Mouse (Mus musculus) lung, postnatal 14 days (tissue): ENCODE results near the gene Gcgr.
A peak's percentile ranks its signal among the peaks of the same experiment; 100 is the strongest.
"Not testable (repeated sequence)": the region's sequence is repeated elsewhere in the genome, so short reads cannot be mapped to it uniquely, and the experiment has no call there.

Experiments
- DNase-seq: peaks from one replicate; pipeline ENCODE4 v3.0.0; 2021

Gene Gcgr

DNA sequence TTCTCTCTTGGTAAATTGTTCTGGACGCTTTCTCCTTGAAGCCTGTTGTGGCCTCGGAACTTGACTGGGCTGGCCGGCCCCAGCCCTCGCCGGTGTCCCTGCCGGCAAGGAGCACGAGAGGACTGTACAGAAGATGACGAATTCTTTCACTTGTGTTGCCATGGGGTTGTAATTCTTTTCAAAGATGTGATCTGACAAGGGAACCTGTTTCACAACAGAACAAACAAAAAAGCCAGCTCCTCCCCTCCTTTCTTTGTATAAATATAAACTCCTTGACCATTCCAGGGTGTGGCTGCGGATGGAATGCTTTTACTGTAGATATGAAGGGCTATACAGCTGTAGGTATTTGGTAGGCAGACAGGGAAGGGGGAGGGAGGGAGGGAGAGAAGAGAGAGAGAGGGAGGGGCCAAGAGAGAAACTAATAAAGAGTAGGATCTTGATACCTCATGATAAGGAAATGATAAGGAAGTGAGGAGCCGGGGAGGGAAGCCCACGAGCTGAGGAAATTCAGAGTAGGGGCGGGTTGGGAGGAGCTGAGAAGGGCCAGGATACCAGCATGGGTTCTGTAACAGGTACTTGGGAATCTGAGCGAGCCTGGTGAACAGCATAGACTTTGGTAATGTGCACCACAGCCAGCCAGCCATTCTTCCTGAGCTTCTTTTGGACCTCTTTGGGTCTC lies 22.7 kb upstream of the Gcgr start:
- no peak for DNase-seq

DNA sequence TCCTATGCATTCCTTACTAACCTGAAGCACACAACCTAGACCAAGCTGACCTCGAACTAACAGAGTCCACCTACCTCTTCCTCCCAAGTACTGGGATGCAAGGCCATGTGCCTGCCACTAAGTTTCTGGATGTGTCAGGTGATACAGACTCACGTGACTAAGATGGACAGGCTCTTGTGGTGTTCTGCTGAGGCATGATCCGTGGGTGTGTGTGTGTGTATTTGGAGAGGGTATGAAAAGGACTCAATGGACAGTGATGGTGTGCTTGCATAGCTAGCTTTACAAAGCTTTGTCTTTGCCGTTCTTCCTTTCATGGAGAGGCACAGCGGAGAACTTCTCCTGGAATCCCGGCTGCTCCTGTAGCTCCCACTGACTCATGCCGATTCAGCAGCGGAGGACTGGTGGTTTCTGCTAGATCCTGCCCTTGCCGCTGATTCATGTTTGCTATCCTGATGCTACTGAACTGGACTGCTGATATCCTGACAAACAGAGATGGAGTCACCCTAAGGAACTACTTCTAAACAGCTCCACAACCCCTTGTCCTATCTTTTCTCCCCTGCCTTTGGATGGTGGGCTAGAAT lies 22.1 kb upstream of the Gcgr start:
- DNase-seq, result no peak

DNA sequence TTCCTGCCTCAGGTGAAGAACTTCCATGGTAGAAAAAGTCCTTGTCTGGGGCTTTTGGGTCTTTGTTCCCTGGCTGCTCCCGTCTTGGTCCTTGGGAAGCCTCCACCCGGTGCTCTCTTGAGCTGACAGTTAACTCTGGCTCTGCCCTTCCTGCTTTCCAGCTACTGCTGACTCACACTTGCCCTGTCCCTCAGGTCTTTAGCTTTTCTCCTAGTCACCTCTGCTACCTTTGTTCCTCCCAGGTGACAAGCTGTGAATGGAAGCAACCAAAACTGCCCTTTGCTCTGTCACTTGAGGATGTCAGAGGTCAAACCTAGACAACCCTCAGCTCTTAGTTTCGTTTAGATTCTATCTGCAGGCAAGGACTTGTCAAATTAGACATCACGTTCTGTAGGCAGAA lies 20.6 kb upstream of the Gcgr start:
- no peak for DNase-seq

DNA sequence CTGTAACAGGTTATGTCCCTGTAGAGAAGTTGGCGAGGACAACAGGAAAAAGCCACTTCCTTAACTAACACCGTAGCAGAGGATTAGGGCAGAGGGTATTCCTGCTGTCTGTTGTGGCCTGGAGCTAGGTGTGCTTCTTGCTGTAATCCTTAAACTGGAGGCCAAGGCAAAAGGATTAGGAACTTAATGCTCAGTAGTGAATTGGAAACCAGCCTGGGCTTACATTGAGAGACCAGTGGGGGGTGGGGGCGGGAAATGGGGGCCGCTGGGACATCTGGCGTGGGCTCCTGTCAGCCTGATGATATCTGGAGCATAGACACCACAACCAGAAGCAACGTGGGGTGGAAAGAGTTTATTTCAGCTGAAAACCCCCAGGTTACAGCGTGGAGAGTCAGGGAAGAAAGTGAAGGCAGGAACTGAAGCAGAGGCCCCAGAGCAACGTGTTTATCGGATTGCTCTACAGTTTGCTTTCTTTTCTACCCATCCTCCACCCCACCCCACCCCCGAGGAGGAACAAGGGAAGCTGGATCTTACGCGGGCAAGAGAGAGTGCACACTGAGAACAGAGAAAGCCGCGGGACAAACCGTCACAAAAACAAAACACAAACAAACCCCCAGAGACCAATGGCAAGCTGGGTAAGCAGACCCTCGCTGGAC lies 20.0 kb upstream of the Gcgr start:
- no peak for DNase-seq

DNA sequence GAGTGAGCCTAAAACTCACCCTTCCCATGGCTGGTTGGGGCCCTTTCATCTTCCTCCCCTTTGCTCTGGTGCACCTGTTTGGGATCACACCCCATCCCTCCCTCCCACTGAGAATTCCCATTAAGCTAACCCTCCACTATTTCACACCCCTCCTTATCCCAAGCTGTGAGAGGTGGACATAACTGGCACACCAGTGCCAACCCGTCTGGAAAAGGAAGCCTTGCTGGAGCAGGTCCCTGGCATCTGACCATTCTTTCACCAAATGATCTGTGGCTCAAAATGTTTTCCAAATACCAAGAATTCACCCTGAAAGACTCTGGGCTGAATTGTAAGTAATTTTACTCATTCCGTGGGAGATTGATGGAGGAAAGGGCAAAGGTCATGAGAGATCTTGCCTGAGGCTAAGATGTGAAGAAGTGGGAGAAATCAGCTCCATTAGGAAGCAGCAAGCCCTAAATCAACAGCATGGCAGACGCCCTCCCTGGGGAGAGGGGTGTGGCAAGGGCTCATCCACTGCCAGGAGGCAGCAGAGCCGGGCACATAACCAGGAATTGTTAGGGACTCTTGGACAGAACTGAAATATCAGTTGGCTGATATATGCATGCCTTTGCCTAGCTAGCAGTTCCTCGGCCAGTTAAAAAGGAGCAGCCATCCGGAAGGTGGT lies 17.6 kb upstream of the Gcgr start:
- no peak for DNase-seq

DNA sequence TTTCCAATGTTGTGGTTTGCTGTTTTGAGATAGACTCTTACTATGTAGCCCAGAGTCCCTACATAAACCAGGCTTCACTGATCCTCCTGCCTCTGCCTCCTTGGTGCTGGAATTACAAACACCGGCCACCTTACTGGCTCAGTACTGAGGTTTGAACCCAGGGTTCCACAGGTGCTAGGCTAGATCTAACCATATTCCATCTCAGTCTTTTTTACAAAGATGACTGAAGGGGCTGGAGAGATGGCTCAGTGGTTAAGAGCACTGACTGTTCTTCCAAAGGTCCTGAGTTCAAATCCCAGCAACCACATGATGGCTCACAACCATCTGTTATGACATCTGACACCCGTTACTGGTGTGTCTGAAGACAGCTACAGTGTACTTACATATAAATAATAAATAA lies 16.2 kb upstream of the Gcgr start:
- DNase-seq, result not testable (repeated sequence)

DNA sequence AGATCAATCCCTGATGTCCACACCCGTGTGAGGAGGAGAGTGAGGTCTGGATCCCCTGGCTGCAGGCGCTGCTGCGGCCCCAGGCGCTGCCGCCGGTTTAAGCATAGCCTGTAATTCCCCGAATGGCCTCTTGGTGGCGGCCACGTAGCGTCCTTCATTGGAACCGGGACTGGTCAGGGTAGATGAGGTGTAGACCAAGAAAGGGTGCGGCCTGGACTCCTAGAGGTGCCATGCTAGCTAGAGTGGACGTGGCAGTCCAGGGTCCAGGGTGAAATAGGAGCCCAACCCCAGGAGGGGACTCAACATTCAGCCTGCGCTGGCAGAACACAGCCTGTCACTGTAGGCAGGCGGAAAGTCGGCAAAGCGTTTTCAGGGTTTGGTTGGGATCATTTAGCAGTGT lies 14.9 kb upstream of the Gcgr start:
- peak; percentile 95 for DNase-seq

DNA sequence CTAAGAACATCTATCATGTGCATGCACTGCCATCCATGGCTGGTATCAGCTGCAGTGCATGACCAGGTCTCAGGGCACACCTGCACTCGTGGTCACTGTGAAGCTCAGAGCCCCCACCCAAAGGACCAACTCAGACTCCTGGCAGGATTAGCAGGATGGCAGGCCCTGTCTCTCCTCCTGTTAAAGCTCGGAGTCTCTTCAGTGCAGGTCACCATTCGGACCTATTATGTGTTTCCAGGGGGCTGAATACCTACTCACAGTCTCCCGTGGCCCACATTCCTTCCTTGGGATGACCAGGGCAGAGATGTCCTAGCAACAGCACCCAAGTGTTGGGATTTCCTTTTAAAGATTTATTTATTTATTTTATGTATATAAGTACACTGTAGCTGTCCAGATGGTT lies 13.4 kb upstream of the Gcgr start:
- DNase-seq, result no peak

DNA sequence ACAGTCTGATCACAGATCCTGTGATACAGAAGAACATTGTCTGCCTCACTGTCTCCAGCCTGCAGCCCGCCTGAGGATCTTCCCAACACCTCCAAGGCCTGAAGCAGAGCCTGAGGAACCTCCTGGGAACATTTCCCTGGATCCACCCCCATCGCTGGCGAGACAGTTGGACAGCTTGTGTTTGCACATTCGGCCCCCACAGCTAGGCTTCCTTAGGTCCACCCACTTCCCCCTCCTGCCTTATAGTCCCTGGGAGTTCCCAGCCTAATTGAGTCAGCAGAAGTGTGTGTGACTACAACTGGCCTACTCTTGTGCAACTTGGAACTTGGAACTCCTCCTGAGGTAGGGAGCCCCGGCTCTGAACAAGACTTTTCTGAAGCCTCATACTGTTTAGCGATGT lies 12.5 kb upstream of the Gcgr start:
- DNase-seq, result peak; percentile 44

DNA sequence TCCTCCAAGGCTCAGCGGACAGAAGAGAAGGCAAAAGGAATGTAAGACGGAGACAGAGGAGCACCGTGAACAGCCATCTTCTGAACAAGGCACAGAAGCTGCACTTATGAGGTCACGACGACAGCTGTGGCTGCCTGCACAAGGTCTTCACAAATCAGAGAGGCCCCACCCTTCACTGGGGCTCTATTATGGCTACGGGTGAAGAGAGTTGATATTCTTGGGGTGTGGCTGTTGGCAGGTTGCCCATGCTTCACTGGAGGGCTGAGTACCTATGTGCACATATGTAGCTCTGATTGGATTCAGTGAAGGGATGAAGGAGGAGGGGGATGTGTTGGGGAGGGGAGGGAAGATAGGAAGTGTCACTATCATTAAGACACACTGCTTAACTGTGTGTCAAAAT lies 11.9 kb upstream of the Gcgr start:
- DNase-seq, result no peak

DNA sequence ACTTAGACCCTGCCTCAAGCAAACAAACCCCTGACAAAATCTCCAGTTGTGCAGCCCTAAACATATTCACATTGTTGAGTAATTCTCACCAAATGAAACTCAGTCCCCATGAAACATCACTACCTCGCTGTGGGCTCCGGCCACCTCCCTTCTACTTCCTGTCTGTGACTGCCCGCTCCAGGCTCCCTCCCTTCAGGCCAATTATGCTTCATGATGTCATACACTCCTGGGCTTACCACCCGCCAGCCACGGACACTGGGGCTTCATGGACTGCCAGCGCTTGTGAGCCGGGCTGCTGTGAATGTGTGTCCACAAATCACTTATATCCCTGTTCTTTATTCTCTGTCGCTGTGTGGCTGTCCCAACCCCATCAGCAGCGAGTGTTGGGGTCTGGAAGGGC lies 10.8 kb upstream of the Gcgr start:
- DNase-seq, result peak; percentile 64

DNA sequence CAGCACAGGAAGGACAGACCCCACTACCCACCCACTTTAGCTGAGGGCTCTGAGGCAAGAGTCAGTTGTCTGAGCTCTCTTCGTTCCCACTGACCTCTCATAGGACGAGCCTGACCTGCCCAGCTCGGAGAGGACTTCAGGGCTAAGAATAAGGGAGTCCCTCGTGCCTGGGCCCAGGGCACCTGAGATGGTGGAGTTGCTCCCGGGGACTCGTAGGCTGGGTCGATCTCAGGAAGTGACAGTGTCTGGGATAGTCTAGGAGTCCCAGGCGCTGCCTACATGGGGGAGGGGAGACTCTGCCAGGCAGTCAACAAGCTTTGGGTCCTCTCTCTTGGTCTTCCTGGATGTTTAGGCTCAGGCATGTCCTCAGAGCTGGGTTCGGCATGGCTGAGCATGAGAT lies 10.0 kb upstream of the Gcgr start:
- no peak for DNase-seq

DNA sequence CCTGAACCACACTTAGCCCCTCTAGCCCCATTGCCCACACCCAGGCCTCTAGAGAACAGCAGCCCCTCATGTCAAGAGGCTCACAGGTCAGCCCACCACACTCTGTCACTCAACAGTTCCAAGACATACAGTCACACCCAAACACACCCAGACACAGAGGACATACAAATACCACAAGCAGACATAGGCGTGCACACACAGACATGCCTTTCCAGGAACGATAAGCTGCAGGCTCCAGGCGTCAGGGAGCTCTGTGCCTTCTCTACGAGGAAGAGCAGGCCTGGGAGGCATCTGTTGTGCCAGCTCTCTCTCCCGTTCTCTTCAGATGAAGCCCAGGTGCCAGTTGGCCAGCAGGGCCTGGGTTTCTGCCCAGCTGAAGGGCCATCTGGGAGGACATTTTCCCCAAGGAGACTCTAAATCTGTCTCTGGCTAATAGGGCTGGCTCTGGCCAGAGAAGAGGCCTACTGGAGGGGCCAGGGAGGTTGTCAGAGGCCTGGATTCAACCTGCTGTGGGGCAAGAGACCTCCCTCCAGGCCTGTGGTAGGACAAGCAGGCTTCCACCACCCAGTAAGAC lies 9.4 kb upstream of the Gcgr start:
- no peak for DNase-seq

DNA sequence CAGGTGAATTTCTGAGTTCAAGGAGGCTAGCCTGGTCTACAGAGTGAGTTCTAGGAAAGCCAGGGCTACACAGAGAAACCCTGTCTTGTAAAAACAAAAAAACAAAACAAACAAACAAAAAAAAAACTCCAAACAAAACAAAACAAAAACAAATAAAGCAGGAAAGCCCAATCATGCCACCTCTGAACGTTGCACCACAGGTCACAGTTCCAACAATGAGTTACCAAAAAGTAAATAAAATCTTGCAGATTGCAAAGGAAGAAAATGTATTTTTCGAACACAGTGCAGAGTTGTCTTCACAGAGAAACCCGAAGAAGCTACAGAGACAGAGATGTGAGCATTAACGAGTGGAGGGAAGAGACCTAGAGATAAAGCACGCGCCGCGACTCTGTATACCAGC lies 7.9 kb upstream of the Gcgr start:
- DNase-seq, result no peak

DNA sequence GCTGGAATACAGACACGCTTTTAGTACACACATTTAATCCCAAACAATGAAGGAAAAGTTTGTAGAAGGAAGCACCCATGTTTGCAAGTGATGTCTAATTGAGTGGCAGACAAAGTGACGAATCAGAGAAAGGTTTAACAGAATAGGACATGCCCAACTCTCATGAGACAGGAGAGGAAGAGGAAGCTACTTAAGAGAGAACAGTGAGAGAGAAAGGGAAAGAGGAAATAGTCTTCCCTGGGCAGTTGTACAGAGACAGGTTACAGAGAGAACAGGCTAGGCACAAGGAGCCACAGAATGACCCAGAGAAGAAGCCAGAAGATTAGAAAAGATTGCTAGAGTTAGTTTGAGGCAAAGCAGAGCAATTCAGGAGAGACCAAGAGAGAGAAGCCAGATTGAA lies 4.5 kb upstream of the Gcgr start:
- no peak for DNase-seq

DNA sequence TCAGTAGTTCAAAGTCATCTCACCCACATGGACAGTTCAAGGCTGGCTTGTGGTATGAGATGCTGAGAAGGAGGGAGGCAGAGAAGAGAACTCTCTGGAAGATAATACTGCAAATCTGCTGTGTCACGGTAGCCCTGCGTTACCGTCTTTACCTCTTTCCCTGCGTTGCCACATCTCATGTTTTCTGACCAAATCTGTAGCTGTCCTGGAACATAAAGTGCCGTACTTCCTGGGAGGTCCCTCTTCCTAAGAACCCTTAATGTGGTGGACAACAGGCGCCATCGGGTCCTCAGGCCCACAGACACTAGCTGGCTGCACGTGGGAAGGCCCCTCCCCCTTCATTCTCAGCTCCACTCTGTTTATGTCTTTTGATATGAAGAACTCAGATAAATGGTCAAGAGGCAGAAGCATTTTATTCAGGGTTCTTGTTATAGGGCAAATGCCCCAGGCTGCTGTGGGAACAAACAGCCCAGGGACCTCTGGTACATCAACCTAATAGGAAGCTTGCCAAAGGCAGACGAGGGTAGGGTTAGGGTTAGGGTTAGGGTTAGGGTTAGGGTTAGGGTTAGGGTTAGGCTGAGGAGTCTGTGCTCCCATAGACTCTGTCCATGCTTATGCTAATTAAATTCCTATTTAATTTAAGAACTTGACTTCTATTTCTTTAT lies 2.7 kb upstream of the Gcgr start:
- no peak for DNase-seq

DNA sequence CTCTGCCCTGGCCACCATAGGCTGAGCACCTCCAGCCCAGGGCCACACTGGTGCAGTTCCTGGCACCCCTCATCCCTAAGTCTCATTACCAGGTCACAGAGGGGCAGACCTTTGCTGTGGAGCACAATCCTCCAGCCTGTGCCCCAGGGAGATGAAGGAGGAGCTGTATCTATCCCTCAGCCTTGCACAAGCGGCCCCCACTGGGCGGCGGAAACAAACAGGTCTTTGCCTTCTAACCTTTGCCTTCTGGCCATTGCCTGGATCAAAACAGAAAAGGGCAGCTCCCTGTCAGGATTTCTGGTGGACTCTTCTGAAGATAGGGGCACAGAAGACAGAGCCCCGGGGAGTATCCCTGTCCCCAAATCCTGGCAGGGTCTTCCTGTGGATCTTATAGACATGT lies 1.6 kb upstream of the Gcgr start:
- no peak for DNase-seq

DNA sequence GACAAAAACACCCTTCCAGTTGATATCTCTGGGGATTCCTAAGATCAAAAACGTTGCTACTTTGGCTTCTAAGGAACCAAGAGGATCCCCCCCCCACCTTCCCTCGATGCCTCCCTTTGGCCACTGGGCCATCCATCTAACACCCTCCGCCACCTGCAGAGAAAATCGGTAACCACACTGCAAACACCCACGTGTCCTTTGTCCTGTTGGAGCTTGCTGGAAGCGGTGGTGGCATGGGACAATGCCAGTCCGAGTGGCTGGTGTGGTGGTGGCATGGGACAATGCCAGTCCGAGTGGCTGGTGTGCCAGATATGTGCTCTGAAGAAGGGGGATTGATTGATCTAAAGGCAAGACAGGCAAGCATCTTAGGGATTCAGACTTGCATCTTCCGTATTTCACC lies 1.1 kb downstream of the Gcgr start:
- DNase-seq, result no peak

DNA sequence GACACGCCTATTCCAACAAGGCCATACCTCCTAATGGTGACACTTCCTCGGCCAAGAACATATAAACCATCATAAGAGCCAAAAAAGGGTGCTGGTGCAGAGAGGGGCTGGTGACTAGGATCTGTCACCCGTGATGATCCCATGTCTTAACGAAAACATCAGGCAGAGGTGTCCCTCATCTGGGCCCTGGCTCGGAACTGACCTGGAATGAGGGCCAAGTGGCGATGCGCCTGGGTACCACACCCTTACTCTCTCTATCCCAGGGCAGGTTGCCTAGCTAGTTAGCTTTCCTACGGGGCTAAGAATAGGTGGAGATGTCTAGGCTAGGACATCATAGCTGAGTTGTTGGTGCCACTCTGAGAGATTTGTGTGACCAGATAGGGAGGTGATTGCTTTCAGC lies 3.6 kb downstream of the Gcgr start:
- DNase-seq, result no peak

DNA sequence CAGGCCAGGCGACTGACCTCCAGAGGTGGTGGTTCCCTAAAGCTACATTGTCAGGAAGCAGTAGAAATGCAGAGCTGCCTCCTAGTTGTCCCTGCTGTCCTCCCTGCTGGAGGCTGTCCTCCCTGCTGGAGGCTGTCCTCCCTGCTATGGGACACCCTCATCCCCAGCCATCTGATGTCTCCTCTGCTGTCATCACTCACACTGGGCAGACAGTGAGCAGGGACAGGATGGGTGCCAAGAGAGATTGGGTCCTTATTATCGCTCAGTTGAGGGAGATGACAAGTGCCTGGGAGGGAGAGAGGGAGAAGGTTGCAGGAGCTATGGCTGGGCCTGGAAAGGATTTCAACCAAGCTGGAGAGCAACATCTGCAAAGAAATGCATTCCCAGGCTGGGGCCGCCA lies 4.6 kb downstream of the Gcgr start:
- no peak for DNase-seq

DNA sequence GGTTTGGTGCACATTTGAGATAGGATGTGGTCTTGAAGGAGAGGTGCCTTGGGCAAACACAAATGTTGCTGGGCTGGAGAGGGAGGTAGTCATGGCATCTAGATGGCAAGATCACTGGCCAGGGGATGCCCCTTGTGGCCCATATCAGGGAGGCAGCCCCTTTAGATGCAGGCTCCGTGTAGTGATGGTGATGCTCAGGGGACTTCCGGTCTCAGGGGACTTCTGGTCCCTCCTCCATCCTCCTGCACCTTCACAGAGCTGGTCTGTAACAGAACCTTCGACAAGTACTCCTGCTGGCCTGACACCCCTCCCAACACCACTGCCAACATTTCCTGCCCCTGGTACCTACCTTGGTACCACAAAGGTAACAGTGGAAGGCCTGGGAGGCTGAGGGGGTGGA lies 5.3 kb downstream of the Gcgr start:
- no peak for DNase-seq

DNA sequence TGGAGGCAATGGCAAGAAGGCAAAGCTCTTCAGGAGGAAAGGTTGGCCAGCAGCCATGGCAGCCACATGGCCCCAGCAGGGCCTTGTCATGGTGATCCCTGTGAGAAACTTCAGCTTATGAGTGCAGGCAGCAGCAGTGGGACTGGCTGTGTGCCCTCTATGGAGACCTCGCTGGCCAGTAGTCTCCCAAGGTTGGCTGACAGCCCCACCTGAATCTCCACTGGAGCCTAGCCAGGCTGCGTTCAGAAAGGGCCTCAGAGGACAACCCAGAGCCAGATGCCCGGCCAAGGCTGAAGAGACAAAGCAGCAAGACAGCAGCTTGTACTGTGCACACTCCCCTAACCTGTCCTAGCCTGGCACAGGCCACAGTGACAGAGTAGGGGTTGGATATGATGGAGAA lies 8.0 kb downstream of the Gcgr start:
- DNase-seq, result peak; percentile 50

DNA sequence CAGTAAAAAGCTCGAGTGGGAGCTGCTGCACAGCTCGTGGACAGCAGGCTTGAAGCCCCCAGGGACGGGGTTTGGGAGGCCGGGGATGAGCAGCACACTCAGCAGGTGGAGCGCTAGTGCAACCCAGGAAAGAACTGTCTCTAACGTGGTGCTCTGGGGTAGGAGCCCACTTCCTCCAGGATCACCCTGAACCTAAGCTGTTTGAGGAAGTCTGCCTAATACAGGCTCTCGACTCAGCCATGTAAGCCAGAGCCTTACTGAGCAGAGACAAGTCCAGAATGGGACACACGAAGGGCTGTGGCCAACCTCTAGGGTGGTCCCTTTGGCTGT lies 8.4 kb downstream of the Gcgr start:
- DNase-seq, result no peak
